Mouse (Mus musculus) sigmoid colon, adult 10 weeks (tissue): ENCODE measurements around the gene Rint1. TPM values are rescaled to one million over a fixed set of nuclear protein-coding genes. Genes with fewer than 3 reads are reported as not detected.

ENCODE experiments used
- polyA plus RNA-seq: library from polyadenylated mRNA; stranded (reverse); fragments of 350-450 nt; fragmentation: Illumina TruSeq; extraction: RNeasy Lipid Tissue Mini Kit (QIAGEN cat#74804); gene quantifications from one replicate; pipeline ENCODE4 v1.2.3, GENCODE M21; 2014; ENCODE audit warnings: low read depth, low replicate concordance

Gene Rint1
- polyA plus RNA-seq = 22.3 TPM

DNA sequence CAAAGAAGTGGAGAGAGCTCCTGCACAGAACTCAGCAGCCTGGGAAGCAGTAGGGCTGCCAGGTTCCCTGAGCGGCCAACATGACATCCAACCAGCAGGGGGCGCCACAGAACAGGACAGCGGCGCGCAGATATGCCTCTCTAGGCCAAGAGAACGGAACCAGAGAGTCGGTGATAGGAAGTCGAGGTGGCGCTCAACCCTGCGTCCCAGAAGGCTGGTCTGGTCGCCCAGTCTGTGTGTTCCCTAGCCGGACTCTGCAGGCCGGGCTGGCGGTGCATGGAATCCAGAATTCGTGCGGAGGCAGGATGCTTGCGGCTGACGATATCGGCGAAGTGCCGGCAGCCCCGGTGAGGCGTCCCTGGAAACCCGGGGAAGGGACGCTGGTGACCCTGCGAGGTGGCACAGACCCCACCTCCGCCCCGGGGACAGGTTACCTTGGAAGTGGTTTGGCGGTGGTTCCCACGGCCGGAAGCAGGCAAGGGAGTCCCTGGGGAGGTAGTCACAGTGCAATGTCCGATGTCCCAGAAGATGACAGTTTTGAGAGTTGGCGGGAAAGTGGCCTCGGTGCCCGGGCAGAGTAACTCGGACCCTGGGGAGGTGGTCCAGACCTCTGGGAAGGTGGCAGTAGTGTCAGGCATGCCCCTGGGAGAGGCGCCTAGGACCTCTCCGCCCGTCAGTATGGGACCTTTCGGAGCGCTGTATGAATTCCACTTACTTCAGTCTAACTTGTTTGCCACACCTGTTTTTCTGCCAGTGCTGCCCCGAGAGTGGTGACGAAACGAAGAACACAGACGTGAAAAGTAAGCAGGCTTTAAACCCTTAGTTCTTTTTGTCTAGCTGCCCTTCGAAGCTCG lies at the start of gene Rint1:
TSS of gene Rint1 (plus strand) at position 176 of the 854 bp plus-strand sequence.

DNA sequence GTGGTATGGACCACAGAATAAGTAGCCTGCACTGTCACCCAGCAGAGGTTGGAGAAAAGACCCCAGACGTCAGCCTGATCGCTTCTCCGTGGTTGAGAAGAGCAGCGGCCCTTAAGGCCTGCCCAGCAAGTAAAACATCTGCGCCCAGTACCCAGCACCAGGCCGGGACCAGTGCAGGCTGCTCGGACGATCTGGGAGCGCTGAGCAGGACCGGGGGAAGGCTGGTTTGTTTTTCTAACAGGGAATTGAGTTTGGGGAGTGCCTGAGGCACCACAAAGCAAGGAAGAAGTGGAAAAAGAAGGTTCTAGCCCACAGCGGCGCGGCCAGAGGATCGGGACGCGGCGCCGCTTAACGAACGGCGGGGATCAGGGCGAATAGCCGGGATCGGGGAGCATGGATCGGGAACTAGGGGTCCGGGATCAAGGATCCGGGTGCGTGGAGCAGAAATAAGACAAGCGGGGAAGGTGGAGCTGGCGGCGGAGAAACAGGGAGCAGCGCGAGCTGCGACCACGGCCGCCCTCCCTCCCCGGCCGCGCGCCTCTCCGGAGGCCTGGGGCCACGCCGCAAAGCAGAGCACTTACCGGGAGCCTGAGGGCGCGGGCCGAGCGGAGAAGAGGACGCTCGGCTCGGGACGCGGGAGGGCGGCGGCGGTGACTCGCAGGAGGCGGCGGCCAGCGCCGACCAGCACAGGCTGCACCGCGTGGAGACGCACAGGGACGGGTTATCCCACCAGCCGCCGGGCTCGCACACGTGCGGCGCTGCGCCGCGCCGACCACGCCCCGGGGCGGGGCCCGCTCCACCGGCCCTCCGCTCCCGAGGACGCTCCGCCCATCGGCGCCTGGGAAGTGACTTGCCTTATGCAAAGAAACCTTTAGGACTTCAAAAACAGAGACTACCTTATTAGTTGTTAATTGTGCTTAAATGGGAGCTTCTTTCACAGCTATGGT lies 4.3 kb upstream of the Rint1 start, which contains the start of gene Pus7:
TSS of gene Pus7 (minus strand) at position 781 of the 947 bp plus-strand sequence.

DNA sequence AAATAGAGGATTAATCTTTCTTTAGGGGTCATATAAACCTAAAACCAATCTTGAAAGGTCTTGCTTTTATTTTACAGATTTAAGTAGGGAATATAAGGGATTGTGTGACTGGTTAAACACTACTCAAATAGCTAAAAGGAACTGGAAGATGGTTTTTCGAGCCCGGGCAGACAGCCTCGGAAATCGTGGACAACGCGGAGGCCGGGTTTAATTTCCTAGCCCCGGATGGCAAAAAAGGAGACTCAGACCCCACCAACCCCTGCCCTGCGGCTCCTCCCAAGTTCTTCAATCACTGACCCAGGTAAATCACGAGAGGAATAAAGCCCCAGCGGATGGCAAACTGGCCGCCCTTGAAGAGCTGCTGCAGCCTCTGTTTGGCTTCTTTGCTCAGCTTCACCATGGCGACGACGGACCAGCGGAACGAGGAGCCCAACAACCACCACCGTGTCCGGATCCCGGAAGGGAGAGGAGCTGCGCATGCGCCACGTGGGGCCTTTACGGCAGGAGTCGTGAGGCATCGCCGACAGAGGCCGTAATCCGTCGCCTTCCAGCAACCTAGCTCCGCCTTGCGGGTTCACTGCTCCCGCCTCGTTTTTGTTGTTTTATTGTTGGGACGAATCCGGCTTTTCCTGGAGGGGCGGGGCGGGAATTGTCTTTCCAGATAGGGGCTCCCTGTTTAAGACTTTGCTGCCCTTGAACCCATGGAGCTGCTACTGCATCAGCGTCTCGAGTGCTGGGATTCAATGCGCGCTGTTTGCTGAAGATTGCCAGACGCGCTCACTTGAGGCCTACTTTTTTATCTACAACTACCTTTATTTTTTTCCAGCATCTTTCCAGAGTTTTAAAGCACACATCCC lies 56.4 kb downstream of the Rint1 start, which contains the start of gene Tomm7:
TSS of gene Tomm7 (minus strand) at position 488 of the 857 bp plus-strand sequence.

Other genes with a start within 250 kb of the Rint1 start
- 33.5 TPM for gene Srpk2, start 103.1 kb upstream of the Rint1 start, polyA plus RNA-seq
- 23.6 TPM for gene Pus7, start 4.0 kb upstream of the Rint1 start, polyA plus RNA-seq
- 51.1 TPM for gene Tomm7, start 56.5 kb downstream of the Rint1 start, polyA plus RNA-seq
- gene Fam126a, start 243.0 kb downstream of the Rint1 start, polyA plus RNA-seq = 28.3 TPM